Mouse (Mus musculus) MEL (cell line): Measurements from ENCODE around the gene Gadd45a. TPM values are rescaled to one million over a fixed set of nuclear protein-coding genes. Genes with fewer than 3 reads are reported as not detected.

Experiments
- DNase-seq: peaks from one replicate; pipeline ENCODE4 v3.0.0; 2011; ENCODE audit warnings: low read depth, low spot score
- H3K27ac ChIP-seq: 2 replicates; pipeline ENCODE4 v1.5.1; 2012; ENCODE audit warnings: low read depth, mild to moderate bottlenecking, control low read depth, low read length, moderate library complexity; ENCODE audit not compliant: control insufficient read depth
- H3K27me3 ChIP-seq, 2 experiments: fragments of 150-350 bp in 1 of 2; sonication (generic) in 1 of 2; 2 replicates each; pipeline ENCODE4 v1.6.1; 2012; ENCODE audit warnings: low read length in 2 of 2, mild to moderate bottlenecking in 2 of 2, improper control_type of control experiment in 1 of 2, moderate library complexity in 1 of 2; ENCODE audit not compliant: insufficient read depth in 2 of 2, control insufficient read depth in 1 of 2
- H3K36me3 ChIP-seq, 2 experiments: 2 replicates each; pipeline ENCODE4 v1.6.1; 2012 to 2014; ENCODE audit warnings: low read length in 2 of 2, improper control_type of control experiment in 1 of 2, inconsistent platforms in 1 of 2, mild to moderate bottlenecking in 1 of 2; ENCODE audit not compliant: insufficient read depth in 2 of 2, control insufficient read depth in 1 of 2
- H3K4me1 ChIP-seq, 2 experiments: fragments of 150-350 bp in 1 of 2; sonication (generic) in 1 of 2; 2 replicates each; pipeline ENCODE4 v1.6.1; 2012; ENCODE audit warnings: low read length in 2 of 2, improper control_type of control experiment in 1 of 2, mild to moderate bottlenecking in 1 of 2; ENCODE audit not compliant: insufficient read depth in 2 of 2, control insufficient read depth in 1 of 2
- H3K4me3 ChIP-seq, 2 experiments: fragments of 150-350 bp in 1 of 2; sonication (generic) in 1 of 2; 2 replicates each; pipeline ENCODE4 v1.5.1; 2012; ENCODE audit warnings: low read depth in 2 of 2, low read length in 2 of 2, mild to moderate bottlenecking in 2 of 2, moderate library complexity in 2 of 2, control low read depth in 1 of 2, improper control_type of control experiment in 1 of 2; ENCODE audit not compliant: control insufficient read depth in 1 of 2, insufficient read depth in 1 of 2
- H3K79me2 ChIP-seq: 2 replicates; pipeline ENCODE4 v1.6.1; 2012; ENCODE audit warnings: mild to moderate bottlenecking, low read length, moderate library complexity; ENCODE audit not compliant: control insufficient read depth, poor library complexity, insufficient read depth
- H3K9ac ChIP-seq: 2 replicates; pipeline ENCODE4 v1.6.1; 2012; ENCODE audit warnings: low read depth, mild to moderate bottlenecking, control low read depth, low read length, moderate library complexity; ENCODE audit not compliant: control insufficient read depth, poor library complexity, severe bottlenecking
- H3K9me3 ChIP-seq: fragments of 150-350 bp; sonication (generic); replicated peaks from 2 replicates; pipeline ENCODE4 v1.6.1; 2012; ENCODE audit warnings: mild to moderate bottlenecking, low read length, improper control_type of control experiment, moderate library complexity; ENCODE audit not compliant: insufficient read depth
- BHLHE40 ChIP-seq: IDR thresholded peaks from 2 replicates; pipeline ENCODE4 v1.6.1; 2012; ENCODE audit warnings: low read depth, mild to moderate bottlenecking, inconsistent platforms, low read length, improper control_type of control experiment, borderline replicate concordance
- ELF1 ChIP-seq: IDR thresholded peaks from 2 replicates; pipeline ENCODE4 v1.6.1; 2014; ENCODE audit warnings: low read depth, mild to moderate bottlenecking, inconsistent platforms, low read length, improper control_type of control experiment, moderate library complexity
- EP300 ChIP-seq, 2 experiments: IDR thresholded peaks; 2 replicates each; pipeline ENCODE4 v1.6.1; 2011; ENCODE audit warnings: improper control_type of control experiment in 2 of 2, low read length in 2 of 2, low read depth in 1 of 2, mild to moderate bottlenecking in 1 of 2
- ETS1 ChIP-seq: IDR thresholded peaks from 2 replicates; pipeline ENCODE4 v1.6.1; 2012; ENCODE audit warnings: low read depth, mild to moderate bottlenecking, inconsistent platforms, low read length, improper control_type of control experiment, moderate library complexity
- GATA1 ChIP-seq: IDR thresholded peaks from 2 replicates; pipeline ENCODE4 v1.6.1; 2011; ENCODE audit warnings: low read depth, low read length, improper control_type of control experiment
- JUND ChIP-seq: IDR thresholded peaks from 2 replicates; pipeline ENCODE4 v1.6.1; 2011; ENCODE audit warnings: low read depth, mild to moderate bottlenecking, improper control_type of control experiment, low read length
- KAT2A ChIP-seq: conservative IDR thresholded peaks from 2 replicates; pipeline ENCODE4 v1.6.1; 2012; ENCODE audit warnings: low read depth, low read length, improper control_type of control experiment, inconsistent platforms
- MAFK ChIP-seq: IDR thresholded peaks from 2 replicates; pipeline ENCODE4 v1.6.1; 2011; ENCODE audit warnings: low read depth, mild to moderate bottlenecking, low read length, improper control_type of control experiment, borderline replicate concordance
- MEF2A ChIP-seq: IDR thresholded peaks from 2 replicates; pipeline ENCODE4 v1.6.1; 2014; ENCODE audit warnings: low read depth, mild to moderate bottlenecking, inconsistent platforms, low read length, improper control_type of control experiment; ENCODE audit not compliant: poor library complexity, insufficient replicate concordance, severe bottlenecking; ENCODE audit errors: extremely low read depth
- MXI1 ChIP-seq: IDR thresholded peaks from 2 replicates; pipeline ENCODE4 v1.6.1; 2011; ENCODE audit warnings: mild to moderate bottlenecking, low read depth, low read length, improper control_type of control experiment
- MYB ChIP-seq: IDR thresholded peaks from 2 replicates; pipeline ENCODE4 v1.6.1; 2011; ENCODE audit warnings: mild to moderate bottlenecking, low read depth, low read length, improper control_type of control experiment
- MYC ChIP-seq: IDR thresholded peaks from 2 replicates; pipeline ENCODE4 v1.6.1; 2011; ENCODE audit warnings: low read depth, mild to moderate bottlenecking, low read length, improper control_type of control experiment, moderate library complexity
- NRF1 ChIP-seq: IDR thresholded peaks from 2 replicates; pipeline ENCODE4 v1.6.1; 2014; ENCODE audit warnings: low read depth, mild to moderate bottlenecking, inconsistent platforms, low read length, improper control_type of control experiment, moderate library complexity; ENCODE audit not compliant: poor library complexity, insufficient read depth, severe bottlenecking
- POLR2AphosphoS5 ChIP-seq: IDR thresholded peaks from 2 replicates; pipeline ENCODE4 v1.6.1; 2012; ENCODE audit warnings: low read depth, borderline replicate concordance, mild to moderate bottlenecking, inconsistent platforms, low read length, moderate library complexity, mixed read lengths
- RAD21 ChIP-seq: IDR thresholded peaks from 2 replicates; pipeline ENCODE4 v1.6.1; 2011; ENCODE audit warnings: mild to moderate bottlenecking, low read depth, low read length, improper control_type of control experiment
- RCOR1 ChIP-seq: IDR thresholded peaks from 2 replicates; pipeline ENCODE4 v1.6.1; 2012; ENCODE audit warnings: low read depth, mild to moderate bottlenecking, inconsistent platforms, low read length, improper control_type of control experiment
- SIN3A ChIP-seq: IDR thresholded peaks from 2 replicates; pipeline ENCODE4 v1.6.1; 2012; ENCODE audit warnings: low read length, improper control_type of control experiment, inconsistent platforms
- TAL1 ChIP-seq: IDR thresholded peaks from 2 replicates; pipeline ENCODE4 v1.6.1; 2012; ENCODE audit warnings: mild to moderate bottlenecking, inconsistent platforms, low read length, moderate library complexity, mixed read lengths
- TBP ChIP-seq: IDR thresholded peaks from 2 replicates; pipeline ENCODE4 v1.8.0; 2011; ENCODE audit warnings: low read depth, low read length, improper control_type of control experiment
- TCF12 ChIP-seq: IDR thresholded peaks from 2 replicates; pipeline ENCODE4 v1.6.1; 2014; ENCODE audit warnings: low read depth, mild to moderate bottlenecking, inconsistent platforms, low read length, improper control_type of control experiment, moderate library complexity
- USF2 ChIP-seq, 2 experiments: IDR thresholded peaks; 2 replicates each; pipeline ENCODE4 v1.6.1; 2011 to 2012; ENCODE audit warnings: improper control_type of control experiment in 2 of 2, low read length in 2 of 2, borderline replicate concordance in 1 of 2, inconsistent platforms in 1 of 2, low read depth in 1 of 2, mild to moderate bottlenecking in 1 of 2; ENCODE audit not compliant: insufficient read depth in 1 of 2
- polyA plus RNA-seq, 2 experiments: library from polyadenylated mRNA; stranded (reverse) in 1 of 2; unstranded in 1 of 2; fragments of >175 nt in 1 of 2; fragments of >200 nt in 1 of 2; gene quantifications; 2 replicates each; pipeline versions ENCODE4 v1.2.1 to v1.2.4; 2012; ENCODE audit warnings: low replicate concordance in 2 of 2, low read depth in 1 of 2; ENCODE audit not compliant: insufficient read length in 2 of 2, insufficient read depth in 1 of 2, missing spikeins in 1 of 2
- total RNA-seq: library from RNA; depleted of rRNA; stranded (reverse); fragments of 300-350 nt; gene quantifications from 2 replicates; pipeline ENCODE4 v1.2.3, GENCODE M21; 2012

Gene Gadd45a
- total and polyA plus RNA-seq, 3 experiments = 18.1 to 37.4 TPM; not detected in 1

DNA sequence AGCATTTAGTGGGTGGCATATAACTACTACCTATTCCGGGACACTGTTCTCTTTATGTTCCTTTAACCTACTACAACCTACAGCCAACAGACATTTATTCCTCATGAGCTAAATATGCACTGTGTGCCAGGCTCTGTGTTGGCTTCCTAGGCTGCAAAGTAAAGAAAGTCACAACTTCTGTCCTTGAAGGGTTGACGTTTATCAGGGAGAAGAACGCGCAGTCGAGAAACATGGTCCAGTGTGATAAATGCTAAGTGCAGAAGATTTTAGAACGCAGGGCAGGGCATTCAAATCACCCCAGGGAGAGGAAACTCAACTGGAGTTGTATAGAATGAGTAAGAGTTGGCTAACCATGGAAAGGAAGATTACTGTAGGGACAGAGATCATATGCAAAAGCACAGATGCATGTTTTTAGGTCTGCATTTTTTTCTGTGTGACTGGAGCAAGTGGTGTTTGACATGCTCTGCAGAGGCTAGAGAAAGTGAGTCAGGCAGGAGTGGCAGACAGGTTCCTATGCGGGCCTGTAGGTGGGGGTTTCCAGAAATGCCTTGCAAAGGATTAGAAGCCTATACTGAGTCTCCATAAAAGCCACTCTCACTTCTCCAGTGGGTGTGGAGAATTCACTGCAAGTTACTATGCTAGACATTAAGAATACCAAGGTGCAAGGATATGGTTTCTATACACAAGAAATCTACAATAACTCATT lies 20.9 kb upstream of the Gadd45a start:
- 0 out of 2 replicates have a peak, but pooled peaks have one; percentile 16 for TF ChIP-seq MAFK
- no peak for TF ChIP-seq POLR2AphosphoS5
- no peak for TF ChIP-seq KAT2A
- peak; percentile 91 for TF ChIP-seq TBP
- TF ChIP-seq SIN3A = peak; percentile 86
- no peak for TF ChIP-seq MEF2A
- TF ChIP-seq EP300 (IDR thresholded peaks at IDR 0.05; ENCODE audit: low read depth in 1 of 2, low read length in 2 of 2) = peak; percentile 91 to 92
- TF ChIP-seq RAD21 = no peak
- TF ChIP-seq NRF1 = no peak
- TF ChIP-seq ETS1 = peak; percentile 88
- TF ChIP-seq MYC = 0 out of 2 replicates have a peak, but pooled peaks have one; percentile 33
- 0 out of 2 replicates have a peak, but pooled peaks have one; percentile 35 for TF ChIP-seq MYB
- TF ChIP-seq BHLHE40 = no peak
- TF ChIP-seq TCF12 = peak; percentile 96
- peak; percentile 60 for TF ChIP-seq MXI1
- peak; percentile 91 for TF ChIP-seq GATA1
- peak; percentile 91 for TF ChIP-seq RCOR1
- no peak for TF ChIP-seq USF2 (IDR thresholded peaks at IDR 0.05; ENCODE audit: borderline replicate concordance in 1 of 2, insufficient read depth in 1 of 2, low read depth in 1 of 2, low read length in 2 of 2)
- no peak for TF ChIP-seq JUND
- TF ChIP-seq ELF1 = 0 out of 2 replicates have a peak, but pooled peaks have one; percentile 22
- TF ChIP-seq TAL1 = peak; percentile 85
- Histone ChIP-seq H3K9ac (peak overlapping the region; percentile 52), H3K36me3 (peaks cover 0 to 25% of the 10 kb centered on the region in 2 experiments; a peak in 2 of 4 replicates), H3K4me1 (peaks cover 11 to 16% of the 10 kb centered on the region in 2 experiments), H3K4me3 (peak overlapping the region in 1 of 2 experiments; percentile 58; a peak in 2 of 4 replicates), H3K9me3 (no peaks in the 10 kb centered on the region), H3K79me2 (no peaks in the 10 kb centered on the region), H3K27ac (peak overlapping the region; percentile 84), H3K27me3 (no peaks in the 10 kb centered on the region)
- DNase-seq = peak; percentile 91
